Mouse (Mus musculus): ENCODE results near the gene Gm9999. TPM values are rescaled to one million over a fixed set of nuclear protein-coding genes. Genes with fewer than 3 reads are reported as not detected.
"Not testable (repeated sequence)": the region's sequence is repeated elsewhere in the genome, so short reads cannot be mapped to it uniquely, and the experiment has no call there.

The Gm9999 gene
- polyA plus RNA-seq, 1 experiment from 2014 or later: not detected

DNA sequence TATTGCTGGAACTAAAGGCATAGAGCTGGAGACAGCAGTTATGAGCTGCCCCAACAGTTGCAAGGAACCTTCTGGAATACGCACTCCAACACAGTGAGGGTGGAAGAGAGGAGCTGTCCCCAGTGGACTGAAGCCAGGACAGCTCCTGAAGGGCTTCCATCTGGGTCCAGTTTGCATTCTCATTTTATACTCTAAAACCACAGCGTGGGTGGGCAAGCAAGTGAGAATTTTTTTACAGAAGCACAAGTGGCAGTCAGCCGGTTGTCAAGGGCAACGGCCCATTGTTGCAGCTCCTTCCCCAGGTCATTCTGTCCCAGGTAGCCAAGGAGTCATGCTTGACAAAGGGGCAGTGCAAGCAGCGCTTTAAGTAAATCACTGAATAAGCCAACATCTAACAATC is 36.3 kb downstream of the Gm9999 start:
- ATAC-seq (ENCODE audit: low FRiP score): no peak
- no peak overlapping the region for H3K27ac ChIP-seq
- WGBS: 60% methylated on average over 5 of the region's 5 CpGs

DNA sequence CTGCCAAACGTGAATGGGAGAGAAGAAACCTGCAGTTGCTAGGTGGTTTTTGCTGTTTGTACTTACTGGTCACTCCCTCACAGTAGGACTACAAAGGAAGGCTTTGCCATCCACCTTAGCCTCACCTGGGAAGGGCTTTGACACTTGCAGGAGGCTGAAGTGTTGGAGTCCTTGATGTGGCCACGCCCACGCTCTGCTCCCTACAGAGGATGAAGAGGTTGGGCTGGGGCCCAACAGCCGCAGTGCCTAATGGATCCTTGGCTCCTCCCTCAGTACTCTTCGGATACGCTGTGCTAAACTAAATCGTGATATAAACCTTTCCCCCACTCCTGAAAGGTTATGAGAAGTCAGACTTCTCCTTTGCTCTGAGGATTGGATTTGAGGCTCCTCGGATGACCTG is 37.6 kb downstream of the Gm9999 start:
- 15% methylated on average over 8 of the region's 8 CpGs for WGBS
- no peak overlapping the region for H3K9ac ChIP-seq
- no peaks in the 10 kb centered on the region for H3K27me3 ChIP-seq (ENCODE audit: control insufficient read depth, insufficient read depth, low read length)
- H3K9me3 ChIP-seq (ENCODE audit: control insufficient read depth, low read length): no peaks in the 10 kb centered on the region
- H3K4me1 ChIP-seq (replicated peaks; ENCODE audit: control insufficient read depth, insufficient read depth, low read length): no peaks in the 10 kb centered on the region
- H3K4me3 ChIP-seq (replicated peaks; ENCODE audit: low read length): no peak overlapping the region
- H3K27ac ChIP-seq: no peak overlapping the region
- no peak overlapping the region for H3K4me2 ChIP-seq (replicated peaks)
- no peaks in the 10 kb centered on the region for H3K36me3 ChIP-seq (replicated peaks; ENCODE audit: control insufficient read depth, insufficient read depth)
- ATAC-seq (ENCODE audit: low FRiP score) (no peak), DNase-seq (ENCODE audit: low spot score) (no peak)

More for the DNA sequence above, 36.3 kb downstream of the Gm9999 start:
- no peak overlapping the region for H3K4me3 ChIP-seq (replicated peaks; ENCODE audit: low read length)
- H3K27me3 ChIP-seq (ENCODE audit: control insufficient read depth, insufficient read depth, low read length): no peaks in the 10 kb centered on the region
- no peak for DNase-seq (ENCODE audit: low spot score)
- no peak overlapping the region for H3K9ac ChIP-seq
- no peaks in the 10 kb centered on the region for H3K9me3 ChIP-seq (ENCODE audit: control insufficient read depth, low read length)
- H3K36me3 ChIP-seq (replicated peaks; ENCODE audit: control insufficient read depth, insufficient read depth): no peaks in the 10 kb centered on the region
- no peaks in the 10 kb centered on the region for H3K4me1 ChIP-seq (replicated peaks; ENCODE audit: control insufficient read depth, insufficient read depth, low read length)
- no peak overlapping the region for H3K4me2 ChIP-seq (replicated peaks)

DNA sequence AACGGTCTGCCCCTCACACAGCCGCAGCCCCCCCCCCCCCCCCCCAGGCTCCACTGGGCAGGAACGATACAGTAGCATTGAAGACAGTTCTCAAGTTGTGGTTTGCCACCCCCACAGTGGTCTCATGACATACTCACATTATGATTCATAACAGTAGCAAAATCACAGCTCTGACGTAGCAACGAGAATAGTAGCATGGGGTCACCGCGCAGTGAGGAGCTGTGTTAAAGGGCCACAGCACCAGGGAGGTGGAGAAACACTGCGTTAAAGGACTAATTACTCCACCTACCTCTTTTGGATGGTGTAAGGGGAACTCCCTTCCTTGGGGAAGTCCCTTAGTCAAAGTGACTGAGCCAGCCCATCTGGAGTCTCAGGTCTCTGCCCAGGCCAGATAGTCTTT is 39.1 kb downstream of the Gm9999 start:
- no peak for DNase-seq (ENCODE audit: low spot score)
- H3K4me1 ChIP-seq (replicated peaks; ENCODE audit: control insufficient read depth, insufficient read depth, low read length): no peaks in the 10 kb centered on the region
- no peak for ATAC-seq (ENCODE audit: low FRiP score)
- H3K4me2 ChIP-seq (replicated peaks): no peak overlapping the region
- no peak overlapping the region for H3K4me3 ChIP-seq (replicated peaks; ENCODE audit: low read length)
- H3K9ac ChIP-seq: no peak overlapping the region
- 76% methylated on average over 8 of the region's 8 CpGs for WGBS
- no peaks in the 10 kb centered on the region for H3K9me3 ChIP-seq (ENCODE audit: control insufficient read depth, low read length)
- H3K27me3 ChIP-seq (ENCODE audit: control insufficient read depth, insufficient read depth, low read length): no peaks in the 10 kb centered on the region
- H3K27ac ChIP-seq: no peak overlapping the region
- H3K36me3 ChIP-seq (replicated peaks; ENCODE audit: control insufficient read depth, insufficient read depth): no peaks in the 10 kb centered on the region

DNA sequence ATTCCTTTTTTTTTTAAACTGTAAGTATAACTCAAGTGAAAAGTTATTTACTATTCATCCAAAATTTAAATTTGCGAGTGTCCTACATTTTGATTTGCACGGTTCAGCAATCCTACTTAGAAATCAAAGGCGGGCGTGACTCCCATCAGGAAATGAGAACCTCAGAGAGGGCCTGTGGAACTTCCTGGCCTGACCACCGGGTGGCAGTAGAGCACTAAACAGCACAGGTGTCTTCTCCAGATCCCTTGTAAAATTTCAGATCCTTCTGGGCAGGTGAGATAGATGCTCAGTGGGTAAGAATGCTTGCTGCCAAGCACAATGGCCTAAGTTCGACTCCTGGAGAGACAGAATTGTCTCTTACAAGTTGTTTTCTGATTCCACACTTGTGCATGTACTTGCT is 40.1 kb downstream of the Gm9999 start:
- Histone ChIP-seq H3K27me3 (ENCODE audit: control insufficient read depth, insufficient read depth, low read length) (no peaks in the 10 kb centered on the region), H3K4me3 (replicated peaks; ENCODE audit: low read length) (no peak overlapping the region), H3K4me2 (replicated peaks) (no peak overlapping the region), H3K27ac (no peak overlapping the region), H3K9me3 (ENCODE audit: control insufficient read depth, low read length) (no peaks in the 10 kb centered on the region), H3K9ac (no peak overlapping the region), H3K36me3 (replicated peaks; ENCODE audit: control insufficient read depth, insufficient read depth) (no peaks in the 10 kb centered on the region), H3K4me1 (replicated peaks; ENCODE audit: control insufficient read depth, insufficient read depth, low read length) (no peaks in the 10 kb centered on the region)
- 16% methylated on average over 6 of the region's 6 CpGs for WGBS
- peak; percentile 83 for DNase-seq (ENCODE audit: low spot score)
- no peak for ATAC-seq (ENCODE audit: low FRiP score)

DNA sequence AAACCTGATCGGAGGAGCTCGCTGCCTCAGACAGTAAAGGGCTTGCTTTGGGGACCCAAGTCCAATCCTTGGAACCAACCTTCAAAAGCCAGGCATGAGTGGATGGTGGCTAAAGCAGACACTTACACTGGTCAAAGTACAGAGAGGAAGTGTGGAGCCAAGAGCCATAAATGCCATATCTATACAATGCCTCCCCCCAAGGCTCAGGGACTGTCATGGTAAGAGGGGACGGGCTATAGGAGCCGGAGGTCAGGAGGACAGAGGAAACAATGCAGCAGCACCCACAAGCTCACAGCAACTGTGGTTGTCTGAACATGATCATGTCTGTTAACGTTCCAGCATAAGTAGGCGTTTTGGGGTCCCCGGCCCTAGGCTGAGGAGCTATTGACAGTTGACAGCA is 41.1 kb downstream of the Gm9999 start:
- WGBS: 90% methylated on average over 7 of the region's 7 CpGs

DNA sequence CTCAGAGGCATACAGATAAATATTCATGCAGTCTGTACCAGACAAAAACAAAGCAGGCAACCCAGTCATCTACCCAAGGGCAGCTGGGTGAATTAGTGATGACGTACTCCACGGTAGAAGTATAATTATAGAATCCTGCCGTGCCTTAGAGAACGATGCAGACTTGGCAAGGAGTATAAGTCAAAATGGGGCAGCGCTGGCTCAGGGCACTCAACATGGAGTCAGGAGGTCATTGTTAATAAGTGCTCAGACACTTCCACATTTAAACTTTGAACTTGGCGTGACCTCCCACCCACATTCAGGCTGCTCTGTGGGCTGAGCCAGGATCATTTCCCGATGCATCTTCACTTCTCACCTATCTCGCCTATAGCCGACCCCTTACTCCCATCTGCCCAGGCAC is 42.0 kb downstream of the Gm9999 start:
- no peak overlapping the region for H3K4me2 ChIP-seq (replicated peaks)
- no peak overlapping the region for H3K27ac ChIP-seq
- 70% methylated on average over 9 of the region's 9 CpGs for WGBS
- no peaks in the 10 kb centered on the region for H3K27me3 ChIP-seq (ENCODE audit: control insufficient read depth, insufficient read depth, low read length)
- no peak overlapping the region for H3K9ac ChIP-seq
- ATAC-seq (ENCODE audit: low FRiP score) (no peak), DNase-seq (ENCODE audit: low spot score) (no peak)
- no peak overlapping the region for H3K4me3 ChIP-seq (replicated peaks; ENCODE audit: low read length)
- H3K4me1 ChIP-seq (replicated peaks; ENCODE audit: control insufficient read depth, insufficient read depth, low read length): no peaks in the 10 kb centered on the region
- H3K36me3 ChIP-seq (replicated peaks; ENCODE audit: control insufficient read depth, insufficient read depth): no peaks in the 10 kb centered on the region
- H3K9me3 ChIP-seq (ENCODE audit: control insufficient read depth, low read length): no peaks in the 10 kb centered on the region

More for the DNA sequence above, 41.1 kb downstream of the Gm9999 start:
- no peaks in the 10 kb centered on the region for H3K27me3 ChIP-seq (ENCODE audit: control insufficient read depth, insufficient read depth, low read length)
- H3K36me3 ChIP-seq (replicated peaks; ENCODE audit: control insufficient read depth, insufficient read depth): no peaks in the 10 kb centered on the region
- ATAC-seq (ENCODE audit: low FRiP score) (no peak), DNase-seq (ENCODE audit: low spot score) (no peak)
- H3K4me3 ChIP-seq (replicated peaks; ENCODE audit: low read length): no peak overlapping the region
- no peaks in the 10 kb centered on the region for H3K9me3 ChIP-seq (ENCODE audit: control insufficient read depth, low read length)
- no peak overlapping the region for H3K27ac ChIP-seq
- no peaks in the 10 kb centered on the region for H3K4me1 ChIP-seq (replicated peaks; ENCODE audit: control insufficient read depth, insufficient read depth, low read length)
- no peak overlapping the region for H3K4me2 ChIP-seq (replicated peaks)
- H3K9ac ChIP-seq: no peak overlapping the region

DNA sequence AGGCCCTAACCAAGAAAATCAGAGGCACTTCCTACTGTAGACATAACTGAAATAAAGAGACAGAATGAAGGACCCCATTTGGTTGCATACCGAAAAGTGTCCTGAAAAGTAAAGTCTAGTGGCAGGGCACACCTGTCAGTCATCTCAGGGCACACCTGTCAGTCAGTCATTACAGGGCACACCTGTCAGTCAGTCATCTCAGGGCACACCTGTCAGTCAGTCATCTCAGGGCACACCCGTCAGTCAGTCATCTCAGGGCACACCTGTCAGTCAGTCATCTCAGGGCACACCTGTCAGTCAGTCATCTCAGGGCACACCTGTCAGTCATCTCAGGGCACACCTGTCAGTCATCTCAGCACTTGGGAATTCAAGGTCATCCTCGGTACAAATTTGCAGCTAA is 43.5 kb downstream of the Gm9999 start:
- not testable (repeated sequence) for H3K36me3 ChIP-seq (replicated peaks; ENCODE audit: control insufficient read depth, insufficient read depth); H3K9me3 ChIP-seq (ENCODE audit: control insufficient read depth, low read length); H3K27me3 ChIP-seq (ENCODE audit: control insufficient read depth, insufficient read depth, low read length); ATAC-seq (ENCODE audit: low FRiP score); H3K4me2 ChIP-seq (replicated peaks); H3K27ac ChIP-seq; H3K9ac ChIP-seq; DNase-seq (ENCODE audit: low spot score); H3K4me3 ChIP-seq (replicated peaks; ENCODE audit: low read length); H3K4me1 ChIP-seq (replicated peaks; ENCODE audit: control insufficient read depth, insufficient read depth, low read length)
- WGBS: 85% methylated on average over 3 of the region's 3 CpGs

DNA sequence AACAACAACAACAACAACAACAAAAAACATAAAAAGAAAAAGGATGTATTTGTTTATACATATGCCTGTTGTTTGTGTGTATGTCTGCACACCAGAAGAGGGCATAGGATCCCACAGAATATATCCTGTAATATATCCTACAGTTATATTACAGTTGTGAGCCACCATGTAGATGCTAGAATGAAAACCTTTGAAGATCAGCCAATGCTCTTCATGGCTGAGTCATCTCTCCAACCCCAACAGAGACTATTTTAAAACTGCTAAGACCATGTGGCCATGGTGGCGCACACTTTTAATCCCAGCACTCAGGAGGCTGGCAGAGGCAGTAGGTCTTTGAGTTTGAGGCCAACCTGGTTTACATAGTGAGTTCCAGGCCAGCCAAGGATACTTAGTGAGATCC is 44.1 kb downstream of the Gm9999 start:
- no peaks in the 10 kb centered on the region for H3K27me3 ChIP-seq (ENCODE audit: control insufficient read depth, insufficient read depth, low read length)
- no peaks in the 10 kb centered on the region for H3K4me1 ChIP-seq (replicated peaks; ENCODE audit: control insufficient read depth, insufficient read depth, low read length)
- DNase-seq (ENCODE audit: low spot score) (no peak), ATAC-seq (ENCODE audit: low FRiP score) (no peak)
- 100% methylated on average over 1 of the region's 1 CpGs for WGBS
- H3K4me3 ChIP-seq (replicated peaks; ENCODE audit: low read length): no peak overlapping the region
- H3K36me3 ChIP-seq (replicated peaks; ENCODE audit: control insufficient read depth, insufficient read depth): no peaks in the 10 kb centered on the region
- no peak overlapping the region for H3K9ac ChIP-seq
- H3K4me2 ChIP-seq (replicated peaks): no peak overlapping the region
- no peak overlapping the region for H3K27ac ChIP-seq
- H3K9me3 ChIP-seq (ENCODE audit: control insufficient read depth, low read length): no peaks in the 10 kb centered on the region

DNA sequence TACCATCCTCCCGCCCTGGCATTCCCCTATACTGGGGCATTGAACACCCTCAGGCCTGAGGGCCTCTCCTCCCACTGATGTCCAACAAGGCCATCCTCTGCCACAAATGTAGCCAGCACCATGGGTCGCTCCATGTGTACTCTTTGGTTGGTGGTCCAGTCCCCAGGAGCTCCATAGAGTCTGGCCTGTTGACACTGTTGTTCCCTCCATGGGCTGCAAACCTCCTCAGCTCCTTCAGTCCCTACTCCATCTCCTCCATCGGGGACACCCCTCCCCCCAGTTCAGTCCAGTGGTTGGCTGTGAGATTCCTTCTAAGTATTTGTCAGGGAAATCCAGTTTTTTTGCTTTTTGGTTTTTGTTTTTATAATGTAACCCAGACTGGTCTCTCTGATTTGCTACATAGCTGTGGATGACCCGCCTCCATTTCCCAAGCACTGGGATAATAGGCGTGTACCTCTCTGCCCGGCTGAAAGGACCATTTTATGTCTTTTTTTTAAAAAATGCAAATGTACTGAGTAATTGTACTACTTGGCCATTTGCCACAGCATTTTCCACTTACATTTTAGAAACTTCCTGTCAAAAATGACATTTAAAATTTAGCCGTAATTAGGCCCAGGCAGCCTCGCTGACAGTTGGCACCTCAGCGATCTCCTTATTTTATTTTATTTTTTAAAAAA is 47.3 kb downstream of the Gm9999 start:
- no peak for DNase-seq (ENCODE audit: low spot score)
- Histone ChIP-seq H3K4me1 (replicated peaks; ENCODE audit: control insufficient read depth, insufficient read depth, low read length) (no peaks in the 10 kb centered on the region), H3K27me3 (ENCODE audit: control insufficient read depth, insufficient read depth, low read length) (no peaks in the 10 kb centered on the region), H3K4me2 (replicated peaks) (no peak overlapping the region), H3K27ac (no peak overlapping the region), H3K4me3 (replicated peaks; ENCODE audit: low read length) (no peak overlapping the region), H3K36me3 (replicated peaks; ENCODE audit: control insufficient read depth, insufficient read depth) (no peaks in the 10 kb centered on the region), H3K9ac (no peak overlapping the region), H3K9me3 (ENCODE audit: control insufficient read depth, low read length) (no peaks in the 10 kb centered on the region)
- no peak for ATAC-seq (ENCODE audit: low FRiP score)
- 81% methylated on average over 9 of the region's 9 CpGs for WGBS

DNA sequence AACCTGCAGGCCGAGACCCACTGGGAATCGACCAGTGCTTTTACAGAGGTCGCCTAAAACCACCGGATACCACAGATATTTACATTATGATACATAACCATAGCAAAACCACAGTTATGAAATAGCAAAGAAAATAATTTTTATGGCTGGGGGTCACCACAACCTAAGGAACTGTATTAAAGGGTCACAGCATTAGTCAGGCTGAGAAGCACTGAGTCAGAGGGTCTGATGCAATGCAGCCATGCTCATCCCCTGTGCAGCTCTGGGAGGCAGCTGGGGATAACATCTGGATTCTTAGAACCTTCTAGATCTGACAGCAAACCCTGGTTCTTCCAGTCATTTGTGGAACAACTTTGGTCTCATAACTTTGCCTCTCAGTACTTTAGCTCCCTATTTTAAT is 48.0 kb downstream of the Gm9999 start:
- Histone ChIP-seq H3K9ac (no peak overlapping the region), H3K4me2 (replicated peaks) (no peak overlapping the region), H3K4me1 (replicated peaks; ENCODE audit: control insufficient read depth, insufficient read depth, low read length) (no peaks in the 10 kb centered on the region), H3K9me3 (ENCODE audit: control insufficient read depth, low read length) (no peaks in the 10 kb centered on the region), H3K27me3 (ENCODE audit: control insufficient read depth, insufficient read depth, low read length) (no peaks in the 10 kb centered on the region), H3K36me3 (replicated peaks; ENCODE audit: control insufficient read depth, insufficient read depth) (no peaks in the 10 kb centered on the region), H3K27ac (no peak overlapping the region), H3K4me3 (replicated peaks; ENCODE audit: low read length) (no peak overlapping the region)
- no peak for DNase-seq (ENCODE audit: low spot score)
- 85% methylated on average over 4 of the region's 4 CpGs for WGBS
- ATAC-seq (ENCODE audit: low FRiP score): no peak

Measured in hindbrain, embryonic 14.5 days (tissue).